Mouse (Mus musculus) bone marrow, adult 2 months (tissue): Measurements from ENCODE around the gene Hhat.

Source experiments
- CTCF ChIP-seq: fragments of 200-500 bp; IDR thresholded peaks from 2 replicates; pipeline ENCODE4 v1.5.1; 2011; ENCODE audit warnings: low read length, control low read depth; ENCODE audit not compliant: control insufficient read depth, insufficient read depth
- POLR2A ChIP-seq: fragments of 200-500 bp; IDR thresholded peaks from 2 replicates; pipeline ENCODE4 v1.6.1; 2011; ENCODE audit warnings: low read depth, mild to moderate bottlenecking, control low read depth, low read length, borderline replicate concordance; ENCODE audit not compliant: control insufficient read depth

DNA sequence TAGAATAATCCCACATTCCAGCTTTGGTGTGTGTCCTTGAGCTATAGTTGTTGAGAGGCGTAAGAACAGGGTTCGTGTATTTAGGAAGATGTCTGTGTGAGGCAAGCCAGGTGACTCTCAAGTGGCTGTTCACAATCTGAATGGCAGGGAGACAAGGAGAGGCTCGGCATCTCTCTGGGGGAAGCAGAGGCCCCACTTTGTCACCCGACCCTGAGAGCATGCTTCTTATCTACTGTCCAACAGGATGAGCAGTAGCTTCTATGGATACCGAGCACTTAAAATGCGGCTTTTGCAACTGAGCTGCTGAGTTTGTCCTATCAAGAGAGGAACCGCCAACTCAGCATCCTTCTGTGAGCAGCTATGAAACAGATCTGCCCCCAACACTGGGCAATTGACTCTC, 120.4 kb downstream of the Hhat start:
- TF ChIP-seq CTCF (no peak), POLR2A (no peak)
